Mouse (Mus musculus): Measurements from ENCODE around the gene Celf2. TPM values are rescaled to one million over a fixed set of nuclear protein-coding genes. Genes with fewer than 3 reads are reported as not detected.

The Celf2 gene
- polyA plus RNA-seq, 1 experiment: 8.9 TPM

- TF ChIP-seq POLR2A (IDR thresholded peaks at IDR 0.05; ENCODE audit: low read depth, low read length) (no peak), CTCF (IDR thresholded peaks at IDR 0.05; ENCODE audit: extremely low read depth, insufficient read length, insufficient replicate concordance, low read depth, low read length) (no peak)
- 81% methylated on average over 1 of the region's 1 CpGs for WGBS
- H3K36me3 ChIP-seq (ENCODE audit: control insufficient read depth, insufficient read depth, low read length): no peaks in the 10 kb centered on the region
- H3K4me1 ChIP-seq (ENCODE audit: control insufficient read depth, insufficient read depth, insufficient read length, low read length): no peaks in the 10 kb centered on the region
- no peak overlapping the region for H3K27ac ChIP-seq (ENCODE audit: insufficient read depth, low read depth, low read length)
- no peaks in the 10 kb centered on the region for H3K27me3 ChIP-seq (ENCODE audit: control insufficient read depth, insufficient read depth, low read length)
- H3K4me3 ChIP-seq (ENCODE audit: low read depth, low read length): no peak overlapping the region
Measured at GRCm38 (mm10) chr2:7026737-7027136, 482.6 kb downstream of the Celf2 start.

- Histone ChIP-seq H3K4me1 (ENCODE audit: control insufficient read depth, insufficient read depth, insufficient read length, low read length) (no peaks in the 10 kb centered on the region), H3K4me3 (ENCODE audit: low read depth, low read length) (no peak overlapping the region), H3K27me3 (ENCODE audit: control insufficient read depth, insufficient read depth, low read length) (no peaks in the 10 kb centered on the region), H3K27ac (ENCODE audit: insufficient read depth, low read depth, low read length) (no peak overlapping the region), H3K36me3 (ENCODE audit: control insufficient read depth, insufficient read depth, low read length) (no peaks in the 10 kb centered on the region)
- 49% methylated on average over 5 of the region's 5 CpGs for WGBS
- TF ChIP-seq POLR2A (IDR thresholded peaks at IDR 0.05; ENCODE audit: low read depth, low read length) (no peak), CTCF (IDR thresholded peaks at IDR 0.05; ENCODE audit: extremely low read depth, insufficient read length, insufficient replicate concordance, low read depth, low read length) (no peak)
Measured at GRCm38 (mm10) chr2:7025594-7025993, 483.8 kb downstream of the Celf2 start.

- H3K4me1 ChIP-seq (ENCODE audit: control insufficient read depth, insufficient read depth, insufficient read length, low read length): no peaks in the 10 kb centered on the region
- H3K27me3 ChIP-seq (ENCODE audit: control insufficient read depth, insufficient read depth, low read length): no peaks in the 10 kb centered on the region
- TF ChIP-seq POLR2A (IDR thresholded peaks at IDR 0.05; ENCODE audit: low read depth, low read length): no peak
- 27% methylated on average over 3 of the region's 3 CpGs for WGBS
- no peaks in the 10 kb centered on the region for H3K36me3 ChIP-seq (ENCODE audit: control insufficient read depth, insufficient read depth, low read length)
- no peak overlapping the region for H3K4me3 ChIP-seq (ENCODE audit: low read depth, low read length)
- H3K27ac ChIP-seq (ENCODE audit: insufficient read depth, low read depth, low read length): no peak overlapping the region
Measured at GRCm38 (mm10) chr2:7022184-7022583, 487.2 kb downstream of the Celf2 start.

GRCm38 (mm10) chr2:7017384-7018113 lies 491.8 kb downstream of the Celf2 start:
- Histone ChIP-seq H3K36me3 (ENCODE audit: control insufficient read depth, insufficient read depth, low read length) (no peaks in the 10 kb centered on the region), H3K4me1 (ENCODE audit: control insufficient read depth, insufficient read depth, insufficient read length, low read length) (no peaks in the 10 kb centered on the region), H3K4me3 (ENCODE audit: low read depth, low read length) (no peak overlapping the region), H3K27ac (ENCODE audit: insufficient read depth, low read depth, low read length) (no peak overlapping the region), H3K27me3 (ENCODE audit: control insufficient read depth, insufficient read depth, low read length) (no peaks in the 10 kb centered on the region)
- 69% methylated on average over 6 of the region's 6 CpGs for WGBS
- no peak for TF ChIP-seq CTCF (IDR thresholded peaks at IDR 0.05; ENCODE audit: extremely low read depth, insufficient read length, insufficient replicate concordance, low read depth, low read length)
- TF ChIP-seq POLR2A (IDR thresholded peaks at IDR 0.05; ENCODE audit: low read depth, low read length): no peak

- WGBS: 81% methylated on average over 5 of the region's 5 CpGs
Measured at GRCm38 (mm10) chr2:7013126-7013525, 496.2 kb downstream of the Celf2 start.

DNA sequence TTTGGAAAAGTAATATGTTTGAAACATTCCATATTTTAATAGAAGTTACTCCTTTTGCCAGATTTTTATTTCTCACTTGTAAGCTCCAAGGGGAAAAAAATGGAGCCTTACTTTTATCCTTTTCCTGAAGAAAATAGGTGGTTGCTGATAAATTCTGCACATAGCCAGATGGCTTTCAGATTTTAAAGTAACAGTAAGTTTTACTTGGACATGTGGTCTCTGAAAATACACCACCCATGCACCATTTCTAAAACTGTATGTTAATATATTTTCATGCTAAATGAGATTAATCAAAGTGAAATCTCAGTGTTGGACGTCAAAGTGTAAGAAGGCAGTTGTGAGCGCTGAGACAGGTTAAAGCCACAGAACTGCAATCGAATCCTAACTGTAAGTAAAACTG lies 502.5 kb downstream of the Celf2 start:
- TF ChIP-seq POLR2A (IDR thresholded peaks at IDR 0.05; ENCODE audit: low read depth, low read length) (no peak), CTCF (IDR thresholded peaks at IDR 0.05; ENCODE audit: extremely low read depth, insufficient read length, insufficient replicate concordance, low read depth, low read length) (no peak)
- Histone ChIP-seq H3K4me1 (ENCODE audit: control insufficient read depth, insufficient read depth, insufficient read length, low read length) (no peaks in the 10 kb centered on the region), H3K4me3 (ENCODE audit: low read depth, low read length) (no peak overlapping the region), H3K36me3 (ENCODE audit: control insufficient read depth, insufficient read depth, low read length) (no peaks in the 10 kb centered on the region), H3K27me3 (ENCODE audit: control insufficient read depth, insufficient read depth, low read length) (no peaks in the 10 kb centered on the region), H3K27ac (ENCODE audit: insufficient read depth, low read depth, low read length) (no peak overlapping the region)
- WGBS: 86% methylated on average over 3 of the region's 3 CpGs

More at GRCm38 (mm10) chr2:7013126-7013525, 496.2 kb downstream of the Celf2 start:
- Histone ChIP-seq H3K36me3 (ENCODE audit: control insufficient read depth, insufficient read depth, low read length) (no peaks in the 10 kb centered on the region), H3K27ac (ENCODE audit: insufficient read depth, low read depth, low read length) (no peak overlapping the region), H3K4me3 (ENCODE audit: low read depth, low read length) (no peak overlapping the region), H3K4me1 (ENCODE audit: control insufficient read depth, insufficient read depth, insufficient read length, low read length) (no peaks in the 10 kb centered on the region), H3K27me3 (ENCODE audit: control insufficient read depth, insufficient read depth, low read length) (no peaks in the 10 kb centered on the region)
- TF ChIP-seq POLR2A (IDR thresholded peaks at IDR 0.05; ENCODE audit: low read depth, low read length) (no peak), CTCF (IDR thresholded peaks at IDR 0.05; ENCODE audit: extremely low read depth, insufficient read length, insufficient replicate concordance, low read depth, low read length) (no peak)

DNA sequence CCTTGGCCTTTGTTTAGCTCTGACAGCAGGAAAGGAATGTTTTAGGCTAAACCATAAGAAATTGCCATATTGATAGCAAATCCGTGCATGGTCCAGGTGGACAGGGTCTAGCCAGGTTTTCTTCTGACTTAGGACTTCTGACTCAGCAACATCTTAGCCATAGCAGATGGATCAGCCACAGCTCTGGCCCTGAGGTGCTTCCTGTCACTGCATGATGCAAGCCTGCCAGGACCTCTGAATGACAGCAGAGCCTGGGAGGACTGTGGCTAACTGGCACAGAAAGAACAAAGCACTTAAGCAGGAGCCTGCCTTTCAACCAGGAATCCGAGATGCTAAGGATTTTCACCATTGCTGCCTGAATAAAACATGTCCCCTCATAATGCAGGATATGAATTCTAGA lies 507.4 kb downstream of the Celf2 start:
- H3K4me3 ChIP-seq (ENCODE audit: low read depth, low read length): no peak overlapping the region
- no peak overlapping the region for H3K27ac ChIP-seq (ENCODE audit: insufficient read depth, low read depth, low read length)
- H3K4me1 ChIP-seq (ENCODE audit: control insufficient read depth, insufficient read depth, insufficient read length, low read length): no peaks in the 10 kb centered on the region
- WGBS: 81% methylated on average over 2 of the region's 2 CpGs
- H3K27me3 ChIP-seq (ENCODE audit: control insufficient read depth, insufficient read depth, low read length): no peaks in the 10 kb centered on the region
- no peaks in the 10 kb centered on the region for H3K36me3 ChIP-seq (ENCODE audit: control insufficient read depth, insufficient read depth, low read length)
- TF ChIP-seq POLR2A (IDR thresholded peaks at IDR 0.05; ENCODE audit: low read depth, low read length): no peak
- no peak for TF ChIP-seq CTCF (IDR thresholded peaks at IDR 0.05; ENCODE audit: extremely low read depth, insufficient read length, insufficient replicate concordance, low read depth, low read length)
